Mouse (Mus musculus) mature B cell (primary cell): ENCODE results near the gene Snx14.

ENCODE experiments used
- in situ Hi-C: fragments of 300-500 bp; cut with MboI; formaldehyde crosslinking; loops from 2 replicates; pipeline ENCODE4 v1.14.3; 2019

Gene Snx14

GRCm38 (mm10) chr9:88380542-88380941, 58.2 kb downstream of the Snx14 start:
- in situ Hi-C loops = no loop called here

- in situ Hi-C loops = no loop called here
Measured at GRCm38 (mm10) chr9:88380076-88380475, 58.7 kb downstream of the Snx14 start.

- in situ Hi-C loops = no loop called here
Measured at GRCm38 (mm10) chr9:88379057-88379456, 59.7 kb downstream of the Snx14 start.

- in situ Hi-C loops = no loop called here
Measured at GRCm38 (mm10) chr9:88377483-88377882, 61.3 kb downstream of the Snx14 start.

- in situ Hi-C loops = no loop called here
Measured at GRCm38 (mm10) chr9:88373001-88373400, 65.8 kb downstream of the Snx14 start.

- in situ Hi-C loops = no loop called here
Measured at GRCm38 (mm10) chr9:88371201-88371600, 67.6 kb downstream of the Snx14 start.

GRCm38 (mm10) chr9:88369666-88370065, 69.1 kb downstream of the Snx14 start:
- in situ Hi-C loops = no loop called here

- in situ Hi-C loops = no loop called here
Measured at GRCm38 (mm10) chr9:88368476-88368875, 70.3 kb downstream of the Snx14 start.

GRCm38 (mm10) chr9:88367751-88368150, 71.0 kb downstream of the Snx14 start:
- in situ Hi-C loops = no loop called here

- in situ Hi-C loops = no loop called here
Measured at GRCm38 (mm10) chr9:88367322-88367721, 71.4 kb downstream of the Snx14 start.

GRCm38 (mm10) chr9:88366819-88367218, 71.9 kb downstream of the Snx14 start:
- in situ Hi-C loops = no loop called here

- in situ Hi-C loops = no loop called here
Measured at GRCm38 (mm10) chr9:88366308-88366707, 72.5 kb downstream of the Snx14 start.

- in situ Hi-C loops = no loop called here
Measured at GRCm38 (mm10) chr9:88363102-88363501, 75.7 kb downstream of the Snx14 start.

GRCm38 (mm10) chr9:88362055-88362850, 76.5 kb downstream of the Snx14 start:
- in situ Hi-C loops = no loop called here

GRCm38 (mm10) chr9:88361211-88361909, 77.4 kb downstream of the Snx14 start:
- in situ Hi-C loops = no loop called here

- in situ Hi-C loops = no loop called here
Measured at GRCm38 (mm10) chr9:88359140-88359539, 79.6 kb downstream of the Snx14 start.

- in situ Hi-C loops = no loop called here
Measured at GRCm38 (mm10) chr9:88357173-88357572, 81.6 kb downstream of the Snx14 start.

- in situ Hi-C loops = no loop called here
Measured at GRCm38 (mm10) chr9:88353459-88353858, 85.3 kb downstream of the Snx14 start.

- in situ Hi-C loops = no loop called here
Measured at GRCm38 (mm10) chr9:88352741-88353140, 86.0 kb downstream of the Snx14 start.

GRCm38 (mm10) chr9:88351163-88351562, 87.6 kb downstream of the Snx14 start:
- in situ Hi-C loops = no loop called here

- in situ Hi-C loops = no loop called here
Measured at GRCm38 (mm10) chr9:88350317-88350716, 88.4 kb downstream of the Snx14 start.

GRCm38 (mm10) chr9:88348623-88349022, 90.1 kb downstream of the Snx14 start:
- in situ Hi-C loops = no loop called here

- in situ Hi-C loops = no loop called here
Measured at GRCm38 (mm10) chr9:88346857-88347256, 91.9 kb downstream of the Snx14 start.
